Mouse (Mus musculus): ENCODE measurements at regions not wholly inside any gene's neighbourhood (a gene's known extent, or its start where the extent isn't known, plus 50 kb on each side); places are given as distances from the start of the nearest gene placed in this dataset.

GRCm38 (mm10) chr1:149760440-149760839 lies 200.7 kb downstream of the Pla2g4a start:
- ATAC-seq: no peak
- H3K4me2 ChIP-seq: no peak overlapping the region
- no peaks in the 10 kb centered on the region for H3K4me1 ChIP-seq
- no peaks in the 10 kb centered on the region for H3K9me3 ChIP-seq (replicated peaks)
- H3K27me3 ChIP-seq (replicated peaks): no peaks in the 10 kb centered on the region
- no peak overlapping the region for H3K9ac ChIP-seq
- WGBS (ENCODE audit: insufficient replicate concordance): 40% methylated on average over 2 of the region's 2 CpGs
- H3K36me3 ChIP-seq: no peaks in the 10 kb centered on the region
- no peak overlapping the region for H3K4me3 ChIP-seq
- no peak overlapping the region for H3K27ac ChIP-seq

DNA sequence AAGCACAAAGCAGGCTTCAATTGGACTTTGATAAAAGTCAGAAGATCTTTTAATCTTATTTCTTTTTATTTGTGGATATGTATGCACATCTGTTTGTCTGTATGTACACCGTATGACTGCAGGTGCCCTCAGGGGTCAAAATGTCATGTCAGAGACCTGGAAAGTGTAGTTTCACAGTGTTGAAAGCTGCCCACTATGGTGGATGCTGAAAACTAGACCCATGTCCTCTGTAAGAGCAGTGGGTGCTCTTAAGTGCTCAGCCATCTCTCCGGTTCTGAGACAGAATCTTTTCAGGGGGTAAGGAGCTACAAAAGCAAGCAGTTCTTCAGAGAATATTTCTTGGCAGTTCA lies 202.3 kb downstream of the Pla2g4a start:
- H3K27me3 ChIP-seq (replicated peaks): no peaks in the 10 kb centered on the region
- no peak overlapping the region for H3K27ac ChIP-seq
- H3K36me3 ChIP-seq: no peaks in the 10 kb centered on the region
- H3K4me3 ChIP-seq: no peak overlapping the region
- no peaks in the 10 kb centered on the region for H3K4me1 ChIP-seq
- ATAC-seq: no peak
- no peak overlapping the region for H3K4me2 ChIP-seq
- no peaks in the 10 kb centered on the region for H3K9me3 ChIP-seq (replicated peaks)
- H3K9ac ChIP-seq: no peak overlapping the region
- WGBS (ENCODE audit: insufficient replicate concordance): 69% methylated on average over 2 of the region's 2 CpGs

DNA sequence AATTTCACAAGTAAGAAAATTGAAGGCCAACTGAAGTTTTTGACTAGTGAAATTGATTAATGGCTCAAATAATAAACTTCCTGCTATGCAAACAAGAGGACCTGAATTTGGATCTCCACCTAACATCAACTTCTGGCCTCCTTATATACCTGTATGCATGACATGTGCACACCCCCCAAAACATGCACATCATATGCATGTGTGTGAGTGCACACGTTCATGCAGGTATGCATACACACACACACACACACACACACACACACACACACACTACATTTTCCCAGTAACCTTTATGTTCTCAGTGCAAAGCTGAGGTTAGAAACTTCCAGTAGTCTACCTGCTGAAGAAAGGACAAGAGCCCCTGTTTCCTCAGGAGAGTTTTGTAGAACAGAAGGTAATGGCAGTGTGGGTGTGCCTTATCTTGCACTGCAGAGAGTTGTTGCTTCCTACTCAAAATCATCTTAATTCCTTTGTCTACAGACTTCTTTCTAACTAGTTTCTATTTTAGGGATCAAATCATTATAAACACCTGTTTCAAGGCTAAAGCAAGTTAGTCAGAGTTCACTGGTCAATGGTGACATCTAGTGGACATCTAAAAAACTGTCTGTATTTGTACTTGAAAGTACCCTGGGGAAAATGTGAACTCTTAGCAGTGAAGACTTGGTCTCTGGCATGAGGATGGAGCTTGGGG lies 202.9 kb downstream of the Pla2g4a start:
- Histone ChIP-seq H3K9ac (no peak overlapping the region), H3K4me3 (no peak overlapping the region), H3K9me3 (replicated peaks) (no peaks in the 10 kb centered on the region), H3K4me2 (no peak overlapping the region), H3K27me3 (replicated peaks) (no peaks in the 10 kb centered on the region), H3K27ac (no peak overlapping the region), H3K36me3 (no peaks in the 10 kb centered on the region), H3K4me1 (no peaks in the 10 kb centered on the region)
- WGBS (ENCODE audit: insufficient replicate concordance): 52% methylated on average over 1 of the region's 1 CpGs
- ATAC-seq: no peak

DNA sequence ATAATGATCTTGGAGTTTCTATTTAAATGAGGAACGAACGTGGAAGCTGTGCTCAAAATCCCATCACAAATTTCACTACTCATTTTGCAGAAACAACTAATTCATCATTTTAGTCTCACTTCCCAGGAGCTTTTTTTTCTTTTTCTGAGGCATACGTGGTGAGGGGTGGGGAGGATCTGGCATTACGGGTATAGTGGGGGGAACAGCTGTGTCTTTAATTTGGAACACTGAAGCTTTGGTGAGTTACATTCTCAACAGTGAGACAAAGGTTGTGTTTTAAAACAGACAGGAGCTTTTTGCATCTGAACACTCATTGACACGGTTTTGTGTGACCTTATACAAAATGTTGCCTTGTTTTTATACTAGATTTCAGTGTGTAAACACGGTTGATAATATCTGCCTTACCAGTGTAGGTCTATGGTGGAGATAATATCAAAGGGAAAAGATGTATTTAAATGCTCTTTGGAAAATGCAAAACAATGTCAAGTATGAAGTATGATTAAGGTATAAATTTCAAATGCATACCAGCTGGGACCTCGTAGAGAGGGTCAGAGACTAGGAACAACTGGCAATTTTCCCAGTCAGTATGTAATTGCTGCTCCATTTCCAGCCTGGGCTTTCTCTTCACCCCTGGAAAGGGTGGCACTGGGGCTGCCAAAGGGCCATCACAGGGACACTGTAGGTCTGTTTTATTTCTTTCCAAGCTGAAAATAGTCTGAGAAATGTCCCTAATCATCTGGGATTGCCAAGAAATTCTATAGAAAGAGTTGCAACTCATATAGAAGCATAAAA lies 207.6 kb downstream of the Pla2g4a start:
- H3K4me2 ChIP-seq: no peak overlapping the region
- WGBS (ENCODE audit: insufficient replicate concordance): 57% methylated on average over 7 of the region's 7 CpGs
- no peak for ATAC-seq
- H3K4me1 ChIP-seq: no peaks in the 10 kb centered on the region
- H3K27me3 ChIP-seq (replicated peaks): no peaks in the 10 kb centered on the region
- no peak overlapping the region for H3K4me3 ChIP-seq
- H3K36me3 ChIP-seq: no peaks in the 10 kb centered on the region
- H3K27ac ChIP-seq: no peak overlapping the region
- no peaks in the 10 kb centered on the region for H3K9me3 ChIP-seq (replicated peaks)
- H3K9ac ChIP-seq: no peak overlapping the region

DNA sequence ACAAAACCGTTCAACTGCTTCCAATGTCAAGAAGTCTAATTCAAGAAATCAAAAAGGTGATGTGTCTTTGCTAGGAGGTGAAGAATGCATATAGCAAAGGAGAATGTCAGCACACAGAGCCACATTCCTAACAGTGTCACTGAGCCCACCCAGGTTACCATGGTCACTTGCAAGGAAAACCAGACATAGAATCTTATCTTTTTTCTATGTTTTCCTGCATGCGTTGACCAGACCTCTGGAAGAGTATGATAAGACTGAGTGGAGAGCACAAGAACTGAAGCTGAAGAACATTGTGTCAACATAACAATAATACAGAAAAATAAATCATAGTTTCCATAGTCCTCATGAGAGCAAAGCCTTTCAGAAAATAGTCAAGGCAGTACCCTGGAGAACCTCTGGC lies 211.7 kb downstream of the Pla2g4a start:
- Histone ChIP-seq H3K4me2 (no peak overlapping the region), H3K27me3 (replicated peaks) (no peaks in the 10 kb centered on the region), H3K9me3 (replicated peaks) (no peaks in the 10 kb centered on the region), H3K36me3 (no peaks in the 10 kb centered on the region), H3K9ac (no peak overlapping the region), H3K4me1 (no peaks in the 10 kb centered on the region), H3K4me3 (no peak overlapping the region), H3K27ac (no peak overlapping the region)
- peak; percentile 59; the same call in 1 of the 2 replicates for ATAC-seq
- WGBS (ENCODE audit: insufficient replicate concordance): 40% methylated on average over 2 of the region's 2 CpGs

DNA sequence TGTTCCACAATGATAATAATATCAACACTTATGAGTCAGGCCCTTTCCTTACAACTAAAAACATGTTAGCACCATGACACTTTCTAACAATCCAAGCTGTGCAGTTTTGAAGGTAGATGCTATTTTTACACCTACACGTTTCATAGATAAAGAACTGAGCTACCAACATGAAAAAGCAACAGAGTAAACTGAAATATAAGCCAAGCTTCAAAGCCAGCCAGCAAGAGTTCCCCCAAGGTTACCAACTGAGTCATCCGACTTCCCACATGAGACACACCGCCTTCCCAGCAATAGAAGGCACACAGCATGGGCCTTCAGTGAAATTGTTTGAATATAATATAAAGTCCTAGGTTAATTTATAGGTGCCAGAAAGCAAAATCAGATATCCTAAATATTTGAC lies 222.1 kb downstream of the Pla2g4a start:
- Histone ChIP-seq H3K27me3 (replicated peaks) (no peaks in the 10 kb centered on the region), H3K4me3 (no peak overlapping the region), H3K27ac (no peak overlapping the region), H3K36me3 (no peaks in the 10 kb centered on the region), H3K4me1 (no peaks in the 10 kb centered on the region), H3K9ac (no peak overlapping the region), H3K4me2 (no peak overlapping the region), H3K9me3 (replicated peaks) (no peaks in the 10 kb centered on the region)
- ATAC-seq: no peak
- 67% methylated on average over 3 of the region's 3 CpGs for WGBS (ENCODE audit: insufficient replicate concordance)

GRCm38 (mm10) chr1:149734241-149734640 lies 226.8 kb downstream of the Pla2g4a start:
- ATAC-seq: no peak
- Histone ChIP-seq H3K4me2 (no peak overlapping the region), H3K27ac (no peak overlapping the region), H3K4me1 (no peaks in the 10 kb centered on the region), H3K9me3 (replicated peaks) (no peaks in the 10 kb centered on the region), H3K36me3 (no peaks in the 10 kb centered on the region), H3K4me3 (no peak overlapping the region), H3K9ac (no peak overlapping the region), H3K27me3 (replicated peaks) (no peaks in the 10 kb centered on the region)
- 77% methylated on average over 2 of the region's 2 CpGs for WGBS (ENCODE audit: insufficient replicate concordance)

DNA sequence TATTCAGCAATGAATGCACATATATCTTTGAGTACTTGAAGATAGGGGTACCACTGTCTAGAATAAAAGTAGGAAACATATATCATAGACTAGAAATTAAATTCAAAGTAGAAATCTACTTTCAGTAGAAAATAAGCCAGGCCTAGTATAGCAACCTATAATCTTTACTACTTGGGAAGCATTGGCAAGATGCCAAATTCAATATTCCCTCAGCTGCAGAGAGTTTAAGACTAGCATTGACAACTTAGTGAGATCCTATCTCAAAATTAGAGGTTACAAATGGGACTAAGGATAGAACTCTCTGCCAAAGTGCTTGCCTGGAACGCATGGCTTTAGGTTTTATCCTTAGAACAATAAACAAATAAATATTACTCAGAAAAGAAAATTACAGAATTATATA lies 245.9 kb downstream of the Pla2g4a start:
- Histone ChIP-seq H3K4me2 (no peak overlapping the region), H3K27ac (no peak overlapping the region), H3K36me3 (no peaks in the 10 kb centered on the region)

DNA sequence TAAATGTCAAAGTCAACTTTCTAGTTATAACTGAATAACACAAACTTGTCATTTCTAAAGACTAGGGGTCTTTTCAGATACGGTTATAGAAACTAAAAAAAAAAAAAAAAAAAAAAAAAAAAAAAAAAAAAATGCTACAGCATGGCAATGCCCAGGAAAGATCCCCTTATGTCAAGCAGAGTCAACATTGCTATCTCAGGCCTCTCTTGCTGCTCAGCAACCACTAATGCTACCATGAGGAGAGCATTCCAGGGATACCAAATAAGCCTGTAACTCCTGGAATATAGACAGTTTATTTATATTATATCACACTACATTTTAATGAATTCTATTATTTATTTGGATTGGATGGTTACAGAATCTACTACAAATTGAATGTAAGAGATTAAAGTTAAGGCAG lies 248.8 kb downstream of the Pla2g4a start:
- WGBS (ENCODE audit: insufficient replicate concordance): 43% methylated on average over 1 of the region's 1 CpGs
- no peak overlapping the region for H3K4me2 ChIP-seq
- ATAC-seq: no peak
- H3K9ac ChIP-seq: no peak overlapping the region
- no peak overlapping the region for H3K27ac ChIP-seq
- H3K36me3 ChIP-seq: no peaks in the 10 kb centered on the region
- no peaks in the 10 kb centered on the region for H3K27me3 ChIP-seq (replicated peaks)
- H3K9me3 ChIP-seq (replicated peaks): no peaks in the 10 kb centered on the region
- no peak overlapping the region for H3K4me3 ChIP-seq
- H3K4me1 ChIP-seq: no peaks in the 10 kb centered on the region

More for the DNA sequence above, 245.9 kb downstream of the Pla2g4a start:
- H3K9ac ChIP-seq: no peak overlapping the region
- H3K27me3 ChIP-seq (replicated peaks): no peaks in the 10 kb centered on the region
- no peak overlapping the region for H3K4me3 ChIP-seq
- no peaks in the 10 kb centered on the region for H3K4me1 ChIP-seq
- 64% methylated on average over 1 of the region's 1 CpGs for WGBS (ENCODE audit: insufficient replicate concordance)
- H3K9me3 ChIP-seq (replicated peaks): no peaks in the 10 kb centered on the region
- ATAC-seq: no peak

- no peaks in the 10 kb centered on the region for H3K27me3 ChIP-seq (replicated peaks)
- no peak overlapping the region for H3K9ac ChIP-seq
- ATAC-seq: no peak
- no peak overlapping the region for H3K4me2 ChIP-seq
- no peaks in the 10 kb centered on the region for H3K4me1 ChIP-seq
- H3K36me3 ChIP-seq: no peaks in the 10 kb centered on the region
- H3K9me3 ChIP-seq (replicated peaks): no peaks in the 10 kb centered on the region
- WGBS (ENCODE audit: insufficient replicate concordance): 55% methylated on average over 1 of the region's 1 CpGs
- no peak overlapping the region for H3K27ac ChIP-seq
- H3K4me3 ChIP-seq: no peak overlapping the region
These were observed 255.9 kb downstream of the Pla2g4a start for GRCm38 (mm10) chr1:149705223-149705622.

- WGBS (ENCODE audit: insufficient replicate concordance): 70% methylated on average over 4 of the region's 4 CpGs
These were observed 261.7 kb downstream of the Pla2g4a start for GRCm38 (mm10) chr1:149699411-149699810.

DNA sequence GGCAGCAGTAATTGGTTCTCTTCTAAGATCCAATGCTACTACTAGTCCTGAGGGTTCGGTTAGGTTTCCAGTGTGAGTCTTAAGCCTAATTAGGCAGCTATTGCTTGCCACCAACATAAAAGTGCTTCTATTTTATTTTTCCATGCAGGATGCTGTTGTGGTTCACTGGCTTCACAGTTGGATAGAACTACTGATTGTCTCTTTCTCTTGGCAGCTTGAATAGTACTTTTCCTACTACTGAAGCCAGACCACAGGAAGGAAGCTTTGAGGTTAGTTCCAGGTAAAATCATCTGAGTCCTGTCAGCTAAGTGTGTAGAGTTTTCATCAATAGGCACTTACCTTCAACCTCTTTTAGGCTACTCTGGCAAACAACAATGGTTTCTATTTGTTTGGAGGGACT lies 286.9 kb downstream of the Pla2g4a start:
- Histone ChIP-seq H3K4me3 (no peak overlapping the region), H3K27me3 (replicated peaks) (no peaks in the 10 kb centered on the region)
- WGBS (ENCODE audit: insufficient replicate concordance): 57% methylated on average over 1 of the region's 1 CpGs

More at GRCm38 (mm10) chr1:149699411-149699810, 261.7 kb downstream of the Pla2g4a start:
- no peaks in the 10 kb centered on the region for H3K9me3 ChIP-seq (replicated peaks)
- no peaks in the 10 kb centered on the region for H3K27me3 ChIP-seq (replicated peaks)
- no peaks in the 10 kb centered on the region for H3K36me3 ChIP-seq
- H3K4me3 ChIP-seq: no peak overlapping the region
- H3K9ac ChIP-seq: no peak overlapping the region
- ATAC-seq: no peak
- H3K4me2 ChIP-seq: no peak overlapping the region
- H3K4me1 ChIP-seq: no peaks in the 10 kb centered on the region
- H3K27ac ChIP-seq: no peak overlapping the region

More for the DNA sequence above, 286.9 kb downstream of the Pla2g4a start:
- H3K27ac ChIP-seq: no peak overlapping the region
- no peak overlapping the region for H3K4me2 ChIP-seq
- H3K9me3 ChIP-seq (replicated peaks): no peaks in the 10 kb centered on the region
- no peak overlapping the region for H3K9ac ChIP-seq
- no peak for ATAC-seq
- H3K36me3 ChIP-seq: no peaks in the 10 kb centered on the region
- H3K4me1 ChIP-seq: no peaks in the 10 kb centered on the region

Measured in liver, embryonic 12.5 days (tissue).